Comparison of ENCODE assay signal across 8 mouse cellular contexts in genomic region chr11:78262550-78262949, GRCm38 (mm10). TPM values are rescaled to one million over a fixed set of nuclear protein-coding genes. Genes with fewer than 3 reads are reported as not detected.
DNase-seq lines count a peak whose midpoint lies in the region; ATAC-seq and TF ChIP-seq lines count a peak whose summit lies in the region.

No protein-coding gene starts in this region.

- H3K9ac ChIP-seq in embryonic facial prominence, embryonic 14.5 days (ENCODE audit: low read depth, low read length): peak overlapping the region; percentile 87
- H3K9ac ChIP-seq in kidney, embryonic 14.5 days (ENCODE audit: low read depth, low read length): peak overlapping the region; percentile 83; the same call in 1 of the 2 replicates
- H3K9ac ChIP-seq in liver, embryonic 14.5 days (replicated peaks): peak overlapping the region; percentile 71

- 5% methylated on average over 8 of the region's 8 CpGs for WGBS in embryonic facial prominence, embryonic 14.5 days
- WGBS in heart, embryonic 10.5 days: 2% methylated on average over 8 of the region's 8 CpGs
- 4% methylated on average over 8 of the region's 8 CpGs for WGBS in kidney, embryonic 14.5 days
- 2% methylated on average over 8 of the region's 8 CpGs for WGBS in liver, embryonic 14.5 days (ENCODE audit: insufficient replicate concordance)

- peak; percentile 65 for TF ChIP-seq CTCF in E14TG2a.4 (conservative IDR thresholded peaks at IDR 0.05; ENCODE audit: low read length)
- TF ChIP-seq CTCF in liver, embryonic 14.5 days (IDR thresholded peaks at IDR 0.05; ENCODE audit: low read depth): peak; percentile 78

- peaks cover 17% of the 10 kb centered on the region for H3K27me3 ChIP-seq in E14TG2a.4 (ENCODE audit: insufficient read depth, low read length)
- no peaks in the 10 kb centered on the region; the same call in 1 of the 2 replicates for H3K27me3 ChIP-seq in embryonic facial prominence, embryonic 14.5 days (replicated peaks; ENCODE audit: control insufficient read depth, insufficient read depth, low read length)
- peaks cover 12% of the 10 kb centered on the region; the same call in 1 of the 2 replicates for H3K27me3 ChIP-seq in heart, embryonic 10.5 days (ENCODE audit: insufficient read depth, poor library complexity, severe bottlenecking)
- H3K27me3 ChIP-seq in kidney, embryonic 14.5 days (ENCODE audit: control insufficient read depth, insufficient read depth, low read length): no peaks in the 10 kb centered on the region
- no peaks in the 10 kb centered on the region for H3K27me3 ChIP-seq in liver, embryonic 14.5 days (ENCODE audit: control insufficient read depth, insufficient read depth, low read length)

- H3K9me3 ChIP-seq in E14TG2a.4 (ENCODE audit: low read length): no peaks in the 10 kb centered on the region
- no peaks in the 10 kb centered on the region for H3K9me3 ChIP-seq in embryonic facial prominence, embryonic 14.5 days (ENCODE audit: control insufficient read depth, low read length)
- no peaks in the 10 kb centered on the region for H3K9me3 ChIP-seq in heart, embryonic 10.5 days
- H3K9me3 ChIP-seq in kidney, embryonic 14.5 days (ENCODE audit: control insufficient read depth, low read length): no peaks in the 10 kb centered on the region
- H3K9me3 ChIP-seq in liver, embryonic 14.5 days (ENCODE audit: control insufficient read depth, low read length): no peaks in the 10 kb centered on the region

- H3K4me3 ChIP-seq in E14TG2a.4 (replicated peaks; ENCODE audit: low read length): peak overlapping the region; percentile 99
- H3K4me3 ChIP-seq in embryonic facial prominence, embryonic 14.5 days (ENCODE audit: low read depth, low read length): peak overlapping the region; percentile 89
- H3K4me3 ChIP-seq in heart, embryonic 10.5 days: peak overlapping the region; percentile 85
- peak overlapping the region; percentile 85 for H3K4me3 ChIP-seq in kidney, embryonic 14.5 days (ENCODE audit: low read length)
- peak overlapping the region; percentile 48 to 74 for H3K4me3 ChIP-seq in liver, embryonic 14.5 days (ENCODE audit: insufficient read depth in 1 of 2, low read depth in 2 of 2, low read length in 2 of 2)

- peak; percentile 53 to 72 for DNase-seq in adrenal gland, postnatal 36 days
- peak; percentile 90 for DNase-seq in embryonic facial prominence, embryonic 14.5 days (ENCODE audit: low spot score)
- no peak for DNase-seq in heart, embryonic 10.5 days (ENCODE audit: low spot score)
- peak; percentile 39 to 64 (median 44) for DNase-seq in liver, embryonic 14.5 days (ENCODE audit: low read depth in 3 of 3, low spot score in 3 of 3)
- DNase-seq in natural killer cell, adult 2 months (ENCODE audit: low spot score in 2 of 2): peak; percentile 32 to 54
- peak; percentile 72 for DNase-seq in testis, postnatal 10 days (ENCODE audit: low spot score)

- ATAC-seq in embryonic facial prominence, embryonic 14.5 days (ENCODE audit: low read depth): no peak
- ATAC-seq in kidney, embryonic 14.5 days (ENCODE audit: low FRiP score, low TSS enrichment): no peak
- ATAC-seq in liver, embryonic 14.5 days (ENCODE audit: insufficient read depth): no peak

- no peak for TF ChIP-seq EP300 in liver, embryonic 14.5 days (IDR thresholded peaks at IDR 0.05; ENCODE audit: low read depth)

- H3K27ac ChIP-seq in embryonic facial prominence, embryonic 14.5 days (replicated peaks; ENCODE audit: low read depth, low read length): peak overlapping the region; percentile 33; the same call in 1 of the 2 replicates
- H3K27ac ChIP-seq in heart, embryonic 10.5 days: no peak overlapping the region
- 0 out of 2 replicates have a peak overlapping the region, but pooled peaks have one; percentile 83 for H3K27ac ChIP-seq in kidney, embryonic 14.5 days (ENCODE audit: low read depth, low read length)
- H3K27ac ChIP-seq in liver, embryonic 14.5 days: peak overlapping the region; percentile 41

- H3K36me3 ChIP-seq in E14TG2a.4 (ENCODE audit: insufficient read depth, low read length): peaks cover 49% of the 10 kb centered on the region
- peaks cover 39% of the 10 kb centered on the region for H3K36me3 ChIP-seq in embryonic facial prominence, embryonic 14.5 days (ENCODE audit: control insufficient read depth, insufficient read depth, low read length)
- H3K36me3 ChIP-seq in heart, embryonic 10.5 days: peaks cover 45% of the 10 kb centered on the region
- H3K36me3 ChIP-seq in kidney, embryonic 14.5 days (ENCODE audit: control insufficient read depth, insufficient read depth, low read length): peaks cover 46% of the 10 kb centered on the region
- peaks cover 34% of the 10 kb centered on the region for H3K36me3 ChIP-seq in liver, embryonic 14.5 days (replicated peaks; ENCODE audit: control insufficient read depth, insufficient read depth, low read depth)

- peaks cover 15% of the 10 kb centered on the region for H3K4me1 ChIP-seq in E14TG2a.4 (replicated peaks; ENCODE audit: low read depth, low read length)
- peaks cover 4% of the 10 kb centered on the region; the same call in 1 of the 2 replicates for H3K4me1 ChIP-seq in embryonic facial prominence, embryonic 14.5 days (ENCODE audit: control insufficient read depth, insufficient read depth, low read length)
- H3K4me1 ChIP-seq in heart, embryonic 10.5 days: peaks cover 12% of the 10 kb centered on the region
- H3K4me1 ChIP-seq in kidney, embryonic 14.5 days (ENCODE audit: control insufficient read depth, insufficient read depth, low read length): peaks cover 4% of the 10 kb centered on the region; the same call in 1 of the 2 replicates
- peaks cover 0 to 4% of the 10 kb centered on the region in 2 experiments; a peak in 1 of 4 replicates for H3K4me1 ChIP-seq in liver, embryonic 14.5 days (replicated peaks; ENCODE audit: control insufficient read depth in 2 of 2, insufficient read depth in 2 of 2, low read length in 1 of 2)

- peak overlapping the region; percentile 81 for H3K4me2 ChIP-seq in embryonic facial prominence, embryonic 14.5 days (ENCODE audit: low read depth, low read length)
- H3K4me2 ChIP-seq in kidney, embryonic 14.5 days (replicated peaks; ENCODE audit: low read depth, low read length): peak overlapping the region; percentile 69
- H3K4me2 ChIP-seq in liver, embryonic 14.5 days (ENCODE audit: low read depth): peak overlapping the region; percentile 87

RNA-seq across cellular contexts. Expression of gene 2610507B11Rik, which starts 1.0 kb away (rescaled TPM):
- total RNA-seq in adrenal gland, postnatal 36 days (2021): 100 to 1,000 TPM; 150 to 176 TPM
- polyA plus RNA-seq in embryonic facial prominence, embryonic 14.5 days (2014; fragmentation: Nextera tagmentation; extraction: Ambion mirVana): 73.6 and 78.9 TPM in 2 replicates
- 69.3 and 76.7 TPM in 2 replicates for polyA plus RNA-seq in heart, embryonic 10.5 days (2016; fragmentation: Nextera tagmentation; extraction: Ambion mirVana)
- polyA plus RNA-seq in kidney, embryonic 14.5 days (2014; fragmentation: Nextera tagmentation; extraction: Ambion mirVana): 75.1 and 109 TPM in 2 replicates
- polyA plus RNA-seq in liver, embryonic 14.5 days (2012; rRNA removed): 17.3 and 20.5 TPM in 2 replicates
- 26.5 and 32.8 TPM in 2 replicates for polyA plus RNA-seq in liver, embryonic 14.5 days (2014; fragmentation: Nextera tagmentation; extraction: Ambion mirVana)

RNA-seq across cellular contexts. Expression of gene Supt6, which starts 16.8 kb away (rescaled TPM):
- total RNA-seq in adrenal gland, postnatal 36 days (2021): 10 to 100 TPM; 57.2 to 76.6 TPM
- 26.6 and 28.7 TPM in 2 replicates for polyA plus RNA-seq in embryonic facial prominence, embryonic 14.5 days (2014; fragmentation: Nextera tagmentation; extraction: Ambion mirVana)
- polyA plus RNA-seq in heart, embryonic 10.5 days (2016; fragmentation: Nextera tagmentation; extraction: Ambion mirVana): 28.3 and 29.1 TPM in 2 replicates
- 13.5 and 26.0 TPM in 2 replicates for polyA plus RNA-seq in kidney, embryonic 14.5 days (2014; fragmentation: Nextera tagmentation; extraction: Ambion mirVana)
- 7.4 and 8.4 TPM in 2 replicates for polyA plus RNA-seq in liver, embryonic 14.5 days (2012; rRNA removed)
- polyA plus RNA-seq in liver, embryonic 14.5 days (2014; fragmentation: Nextera tagmentation; extraction: Ambion mirVana): 7.4 and 7.8 TPM in 2 replicates

RNA-seq across cellular contexts. Expression of gene Sdf2, which starts 17.0 kb away (rescaled TPM):
- total RNA-seq in adrenal gland, postnatal 36 days (2021): 100 to 1,000 TPM; 107 to 112 TPM
- polyA plus RNA-seq in embryonic facial prominence, embryonic 14.5 days (2014; fragmentation: Nextera tagmentation; extraction: Ambion mirVana): 93.1 and 103 TPM in 2 replicates
- polyA plus RNA-seq in heart, embryonic 10.5 days (2016; fragmentation: Nextera tagmentation; extraction: Ambion mirVana): 44.0 and 49.0 TPM in 2 replicates
- polyA plus RNA-seq in kidney, embryonic 14.5 days (2014; fragmentation: Nextera tagmentation; extraction: Ambion mirVana): 81.3 and 95.2 TPM in 2 replicates
- polyA plus RNA-seq in liver, embryonic 14.5 days (2012; rRNA removed): 31.6 and 34.3 TPM in 2 replicates
- polyA plus RNA-seq in liver, embryonic 14.5 days (2014; fragmentation: Nextera tagmentation; extraction: Ambion mirVana): 30.7 and 30.8 TPM in 2 replicates

RNA-seq across cellular contexts. Expression of gene BC030499, which starts 28.1 kb away (rescaled TPM):
- total RNA-seq in adrenal gland, postnatal 36 days (2021): 1 to 10 TPM in 1 of 2 experiments, under 1 TPM in 1; 0.99 to 1.3 TPM
- polyA plus RNA-seq in embryonic facial prominence, embryonic 14.5 days (2014; fragmentation: Nextera tagmentation; extraction: Ambion mirVana): 0.11 and 0.31 TPM in 2 replicates
- polyA plus RNA-seq in heart, embryonic 10.5 days (2016; fragmentation: Nextera tagmentation; extraction: Ambion mirVana): 0.23 and 0.69 TPM in 2 replicates
- polyA plus RNA-seq in kidney, embryonic 14.5 days (2014; fragmentation: Nextera tagmentation; extraction: Ambion mirVana): 0.10 and 0.47 TPM in 2 replicates
- polyA plus RNA-seq in liver, embryonic 14.5 days (2012; rRNA removed): 0.17 and 0.25 TPM in 2 replicates
- polyA plus RNA-seq in liver, embryonic 14.5 days (2014; fragmentation: Nextera tagmentation; extraction: Ambion mirVana): 0.06 TPM in 1 of 2 replicates, not detected in the other

RNA-seq across cellular contexts. Expression of gene Spag5, which starts 38.8 kb away (rescaled TPM):
- total RNA-seq in adrenal gland, postnatal 36 days (2021): 1 to 10 TPM; 4.1 to 4.3 TPM
- polyA plus RNA-seq in embryonic facial prominence, embryonic 14.5 days (2014; fragmentation: Nextera tagmentation; extraction: Ambion mirVana): 23.8 and 25.3 TPM in 2 replicates
- 39.1 and 39.3 TPM in 2 replicates for polyA plus RNA-seq in heart, embryonic 10.5 days (2016; fragmentation: Nextera tagmentation; extraction: Ambion mirVana)
- polyA plus RNA-seq in kidney, embryonic 14.5 days (2014; fragmentation: Nextera tagmentation; extraction: Ambion mirVana): 35.7 and 50.9 TPM in 2 replicates
- 27.8 and 39.7 TPM in 2 replicates for polyA plus RNA-seq in liver, embryonic 14.5 days (2012; rRNA removed)
- polyA plus RNA-seq in liver, embryonic 14.5 days (2014; fragmentation: Nextera tagmentation; extraction: Ambion mirVana): 27.6 and 31.5 TPM in 2 replicates
